Mouse (Mus musculus) limb, embryonic 14.5 days (tissue): ENCODE data around the gene Sult6b2. TPM values are rescaled to one million over a fixed set of nuclear protein-coding genes. Genes with fewer than 3 reads are reported as not detected.

Source experiments
- ATAC-seq: fragments of 200-750 bp; cut with Nextera tagmentation; 2 replicates; pipeline ENCODE4 v1.8.0; 2017; ENCODE audit warnings: low read depth, moderate number of reproducible peaks, moderate TSS enrichment; ENCODE audit not compliant: low FRiP score
- DNase-seq: peaks from one replicate; pipeline ENCODE4 v3.0.0-alpha.2; 2015; ENCODE audit warnings: low spot score
- H3K27ac ChIP-seq: fragments of 300-500 bp; sonication (generic); replicated peaks from 2 replicates; pipeline ENCODE4 v1.5.1; 2014; ENCODE audit warnings: low read depth, mild to moderate bottlenecking, low read length, moderate library complexity, mixed read lengths
- H3K27me3 ChIP-seq: fragments of 300-500 bp; sonication (generic); 2 replicates; pipeline ENCODE4 v1.6.1; 2014; ENCODE audit warnings: low read length, mixed read lengths; ENCODE audit not compliant: control insufficient read depth, insufficient read depth
- H3K36me3 ChIP-seq: fragments of 300-500 bp; sonication (generic); 2 replicates; pipeline ENCODE4 v1.6.1; 2014; ENCODE audit warnings: mild to moderate bottlenecking, low read length, moderate library complexity, mixed read lengths; ENCODE audit not compliant: control insufficient read depth, insufficient read depth
- H3K4me1 ChIP-seq: fragments of 300-500 bp; sonication (generic); 2 replicates; pipeline ENCODE4 v1.6.1; 2014; ENCODE audit warnings: antibody characterized with exemption, low read length, mixed read lengths; ENCODE audit not compliant: control insufficient read depth, insufficient read depth
- H3K4me2 ChIP-seq: fragments of 300-500 bp; sonication (generic); replicated peaks from 2 replicates; pipeline ENCODE4 v1.6.1; 2014; ENCODE audit warnings: low read depth, mild to moderate bottlenecking, low read length, moderate library complexity; ENCODE audit not compliant: severe bottlenecking
- H3K4me3 ChIP-seq: fragments of 300-500 bp; sonication (generic); replicated peaks from 2 replicates; pipeline ENCODE4 v1.5.1; 2014; ENCODE audit warnings: low read length
- H3K9ac ChIP-seq: fragments of 300-500 bp; sonication (generic); 2 replicates; pipeline ENCODE4 v1.6.1; 2014; ENCODE audit warnings: mild to moderate bottlenecking, low read depth, low read length, moderate library complexity; ENCODE audit not compliant: severe bottlenecking
- H3K9me3 ChIP-seq: fragments of 300-500 bp; sonication (generic); 2 replicates; pipeline ENCODE4 v1.6.1; 2016; ENCODE audit warnings: low read length; ENCODE audit not compliant: control insufficient read depth
- POLR2A ChIP-seq: fragments of 200-500 bp; IDR thresholded peaks from 2 replicates; pipeline ENCODE4 v1.8.0; 2012; ENCODE audit warnings: inconsistent platforms, mild to moderate bottlenecking, moderate library complexity, borderline replicate concordance; ENCODE audit not compliant: insufficient read depth, insufficient read length; ENCODE audit errors: extremely low read depth
- WGBS: fragments of 180-500 bp; shearing (Covaris S2); extraction: QIAGEN DNeasy Blood & Tissue Kit; methylation state at CpG from one replicate; pipeline ENCODE4 v1.1.7; 2014; 5-methylcytosine and 5-hydroxymethylcytosine counted together
- polyA plus RNA-seq, 2 experiments: library from polyadenylated mRNA; depleted of rRNA in 1 of 2; stranded (reverse) in 1 of 2; unstranded in 1 of 2; fragments of >200 nt; fragmentation: Nextera tagmentation in 1 of 2; extraction: Ambion mirVana in 1 of 2; gene quantifications; 2 replicates each; pipeline versions ENCODE4 v1.2.1 to v1.2.3; 2012 to 2014

The Sult6b2 gene
- polyA plus RNA-seq, 2 experiments: 0.13 TPM; not detected in 1

DNA sequence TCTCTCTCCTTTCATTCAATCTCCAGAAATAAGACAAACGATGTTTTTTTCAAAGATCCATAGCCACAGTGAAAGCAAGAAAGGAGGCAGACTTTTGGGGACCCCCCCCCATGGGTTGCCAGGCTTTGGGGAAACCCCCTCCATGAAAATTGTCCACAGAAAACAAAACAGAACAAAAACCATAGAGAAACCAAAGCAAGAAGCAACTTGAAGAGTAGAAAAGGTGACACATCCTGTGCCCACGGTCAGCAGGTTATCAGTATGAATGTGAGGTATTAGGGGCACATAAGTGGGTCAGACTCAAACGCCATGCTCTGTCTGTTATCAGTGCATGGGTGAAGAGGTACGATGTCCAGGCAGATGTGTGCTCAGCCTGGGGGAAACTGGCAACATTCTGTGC, 30.6 kb upstream of the Sult6b2 start:
- H3K9me3 ChIP-seq: no peaks in the 10 kb centered on the region
- no peaks in the 10 kb centered on the region for H3K36me3 ChIP-seq
- H3K4me3 ChIP-seq: no peak overlapping the region
- 79% methylated on average over 4 of the region's 4 CpGs for WGBS
- no peaks in the 10 kb centered on the region for H3K4me1 ChIP-seq
- ATAC-seq: no peak
- no peak for TF ChIP-seq POLR2A
- no peaks in the 10 kb centered on the region for H3K27me3 ChIP-seq
- H3K9ac ChIP-seq: no peak overlapping the region
- no peak overlapping the region for H3K27ac ChIP-seq
- DNase-seq: no peak
- H3K4me2 ChIP-seq: no peak overlapping the region

DNA sequence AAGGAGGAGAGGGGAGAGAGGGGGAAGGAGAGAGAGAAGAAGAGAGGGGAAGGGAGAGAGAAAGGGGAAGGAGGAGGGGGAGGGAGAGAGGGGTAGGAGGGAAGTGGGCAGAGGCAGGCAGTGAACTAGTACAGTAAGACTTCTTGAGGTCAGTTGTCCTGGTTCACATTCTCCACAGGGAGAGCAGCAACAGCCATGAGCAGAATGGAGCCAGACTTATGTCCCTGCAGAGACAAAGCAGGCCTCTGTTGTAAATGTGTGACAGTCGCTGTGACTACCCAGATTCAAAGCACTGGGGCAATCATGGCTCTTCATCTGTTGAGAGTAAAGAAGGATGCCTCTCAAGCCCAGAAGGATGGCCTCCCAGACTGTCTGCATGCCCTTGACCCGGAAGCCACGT, 27.4 kb upstream of the Sult6b2 start:
- H3K4me3 ChIP-seq: no peak overlapping the region
- no peak overlapping the region for H3K9ac ChIP-seq
- no peak overlapping the region for H3K27ac ChIP-seq
- no peaks in the 10 kb centered on the region for H3K27me3 ChIP-seq
- H3K4me1 ChIP-seq: no peaks in the 10 kb centered on the region
- 50% methylated on average over 3 of the region's 3 CpGs for WGBS
- DNase-seq (no peak), ATAC-seq (no peak)
- no peaks in the 10 kb centered on the region for H3K9me3 ChIP-seq
- H3K4me2 ChIP-seq: no peak overlapping the region
- H3K36me3 ChIP-seq: no peaks in the 10 kb centered on the region
- no peak for TF ChIP-seq POLR2A

DNA sequence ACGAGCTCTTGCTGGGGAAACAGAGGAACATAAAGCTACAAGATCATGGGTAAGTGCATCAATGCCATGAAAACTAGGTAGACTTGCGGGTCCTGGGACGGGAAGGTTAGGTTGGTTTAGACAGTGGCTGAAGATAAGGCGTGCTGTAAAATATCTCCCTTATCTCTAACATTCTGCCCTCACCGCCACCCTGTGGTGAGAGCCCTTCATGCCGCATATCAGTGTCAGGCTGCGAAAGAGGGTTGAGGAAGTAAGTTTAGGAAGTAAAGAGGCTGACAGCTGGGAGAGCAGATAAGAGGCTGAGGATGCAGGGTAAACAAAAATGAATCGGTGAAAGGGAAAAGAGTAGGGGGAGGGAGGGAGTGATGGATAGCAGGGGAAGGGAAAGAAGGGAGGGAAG, 26.9 kb upstream of the Sult6b2 start:
- H3K27me3 ChIP-seq: no peaks in the 10 kb centered on the region
- no peak for ATAC-seq
- DNase-seq: no peak
- no peak overlapping the region for H3K4me2 ChIP-seq
- no peak overlapping the region for H3K27ac ChIP-seq
- no peak overlapping the region for H3K4me3 ChIP-seq
- no peaks in the 10 kb centered on the region for H3K36me3 ChIP-seq
- 35% methylated on average over 8 of the region's 8 CpGs for WGBS
- no peaks in the 10 kb centered on the region for H3K9me3 ChIP-seq
- no peaks in the 10 kb centered on the region for H3K4me1 ChIP-seq
- no peak overlapping the region for H3K9ac ChIP-seq
- TF ChIP-seq POLR2A: no peak

DNA sequence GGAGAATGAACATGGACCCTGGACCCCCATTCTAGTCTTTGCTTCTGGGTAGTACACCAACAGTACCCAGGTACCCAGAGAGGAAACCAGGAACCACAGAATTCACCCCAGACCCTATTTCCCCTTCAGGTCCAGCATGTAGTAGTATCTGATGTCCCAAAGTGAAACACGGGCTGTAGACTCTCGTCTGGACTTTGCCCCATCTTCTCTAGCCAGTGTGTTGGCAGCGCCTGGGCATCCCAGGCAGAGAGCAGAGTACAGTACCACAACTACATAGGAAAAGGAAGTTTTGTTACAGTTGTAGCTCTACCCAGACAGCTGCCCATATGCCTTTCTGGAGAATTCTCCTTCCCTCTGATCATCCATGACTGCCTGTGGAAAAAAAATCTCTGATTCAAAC, 25.9 kb upstream of the Sult6b2 start:
- Histone ChIP-seq H3K9me3 (no peaks in the 10 kb centered on the region), H3K4me1 (no peaks in the 10 kb centered on the region), H3K36me3 (no peaks in the 10 kb centered on the region), H3K9ac (no peak overlapping the region), H3K4me2 (no peak overlapping the region), H3K27me3 (no peaks in the 10 kb centered on the region), H3K27ac (no peak overlapping the region), H3K4me3 (no peak overlapping the region)
- ATAC-seq (no peak), DNase-seq (no peak)
- TF ChIP-seq POLR2A: no peak
- WGBS: 94% methylated on average over 3 of the region's 3 CpGs

DNA sequence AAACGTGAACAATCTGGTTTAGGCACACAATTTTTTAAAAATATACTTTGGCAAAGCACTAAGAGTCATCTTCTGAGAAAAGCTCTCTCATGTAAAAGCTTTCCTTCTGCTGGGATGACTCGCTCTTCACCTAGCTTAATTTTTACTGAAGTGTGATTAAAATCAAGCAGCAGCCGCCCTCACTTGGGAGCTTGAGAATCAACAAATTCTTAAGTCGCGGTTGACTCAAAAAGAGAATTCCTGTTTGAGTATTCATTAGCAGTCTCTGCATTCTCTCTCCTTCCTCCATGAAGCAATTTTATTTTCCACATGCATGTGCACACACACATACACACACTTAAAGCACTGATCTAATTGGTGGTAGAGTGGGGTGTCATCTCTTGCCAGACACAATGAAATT, 21.1 kb upstream of the Sult6b2 start:
- no peak overlapping the region for H3K4me3 ChIP-seq
- H3K36me3 ChIP-seq: no peaks in the 10 kb centered on the region
- no peak overlapping the region for H3K27ac ChIP-seq
- TF ChIP-seq POLR2A: no peak
- no peak overlapping the region for H3K4me2 ChIP-seq
- no peaks in the 10 kb centered on the region for H3K9me3 ChIP-seq
- ATAC-seq (no peak), DNase-seq (no peak)
- no peak overlapping the region for H3K9ac ChIP-seq
- no peaks in the 10 kb centered on the region for H3K4me1 ChIP-seq
- no peaks in the 10 kb centered on the region for H3K27me3 ChIP-seq
- WGBS: 77% methylated on average over 5 of the region's 5 CpGs
